Mouse (Mus musculus) embryonic fibroblast, embryonic 13.5 days (primary cell): Measurements from ENCODE around the gene Edc3. TPM values are rescaled to one million over a fixed set of nuclear protein-coding genes. Genes with fewer than 3 reads are reported as not detected.

Source experiments
- H3K27ac ChIP-seq: 2 replicates; pipeline ENCODE4 v1.5.1; 2012; ENCODE audit warnings: low read length, control low read depth, inconsistent platforms; ENCODE audit not compliant: insufficient read depth
- H3K4me1 ChIP-seq: 2 replicates; pipeline ENCODE4 v1.6.1; 2011; ENCODE audit warnings: low read length; ENCODE audit not compliant: control insufficient read depth, insufficient read depth
- H3K4me3 ChIP-seq: 2 replicates; pipeline ENCODE4 v1.5.1; 2011; ENCODE audit warnings: mild to moderate bottlenecking, control low read depth, low read length; ENCODE audit not compliant: insufficient read depth
- CTCF ChIP-seq: IDR thresholded peaks from 2 replicates; pipeline ENCODE4 v1.5.1; 2011; ENCODE audit warnings: mild to moderate bottlenecking, control low read depth, low read length, moderate library complexity, borderline replicate concordance; ENCODE audit not compliant: insufficient read depth
- POLR2A ChIP-seq: IDR thresholded peaks from 2 replicates; pipeline ENCODE4 v1.6.1; 2011; ENCODE audit warnings: low read depth, mild to moderate bottlenecking, control low read depth, low read length, moderate library complexity
- polyA plus RNA-seq: library from polyadenylated mRNA; stranded (reverse); fragments of >200 nt; gene quantifications from 2 replicates; pipeline ENCODE4 v1.2.4, GENCODE M21; 2011; ENCODE audit warnings: low read depth; ENCODE audit not compliant: missing spikeins, insufficient read length

Edc3 gene
- polyA plus RNA-seq, 1 experiment: 16.6 TPM

DNA sequence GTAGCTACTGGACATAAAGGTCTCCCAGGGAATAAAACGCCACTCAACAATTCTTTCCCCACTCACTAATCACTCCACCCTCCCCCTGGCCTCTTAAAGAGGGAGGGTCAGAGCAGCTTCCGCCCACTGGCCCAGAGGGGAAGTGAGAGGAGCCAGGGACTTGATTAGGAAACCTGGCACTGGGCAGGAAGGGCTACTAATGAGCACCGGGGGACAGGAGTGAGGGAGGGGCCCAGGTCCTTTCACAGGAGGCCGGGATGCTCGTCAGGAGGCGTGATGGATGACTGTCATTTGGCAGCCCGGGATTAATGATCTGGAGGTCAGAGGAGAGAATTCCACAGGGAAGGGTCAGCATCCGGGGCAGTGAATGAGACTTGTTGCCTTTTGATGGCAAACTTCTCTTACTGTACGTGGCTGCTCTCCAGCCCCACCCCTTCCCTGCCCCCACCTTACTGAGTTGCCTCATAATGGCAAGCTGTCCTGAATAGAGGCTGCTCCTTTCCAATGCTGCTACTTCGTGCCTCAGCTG, 90.4 kb downstream of the Edc3 start:
- Histone ChIP-seq H3K4me1 (no peaks in the 10 kb centered on the region), H3K27ac (no peak overlapping the region), H3K4me3 (no peak overlapping the region)
- TF ChIP-seq POLR2A (no peak), CTCF (no peak)

DNA sequence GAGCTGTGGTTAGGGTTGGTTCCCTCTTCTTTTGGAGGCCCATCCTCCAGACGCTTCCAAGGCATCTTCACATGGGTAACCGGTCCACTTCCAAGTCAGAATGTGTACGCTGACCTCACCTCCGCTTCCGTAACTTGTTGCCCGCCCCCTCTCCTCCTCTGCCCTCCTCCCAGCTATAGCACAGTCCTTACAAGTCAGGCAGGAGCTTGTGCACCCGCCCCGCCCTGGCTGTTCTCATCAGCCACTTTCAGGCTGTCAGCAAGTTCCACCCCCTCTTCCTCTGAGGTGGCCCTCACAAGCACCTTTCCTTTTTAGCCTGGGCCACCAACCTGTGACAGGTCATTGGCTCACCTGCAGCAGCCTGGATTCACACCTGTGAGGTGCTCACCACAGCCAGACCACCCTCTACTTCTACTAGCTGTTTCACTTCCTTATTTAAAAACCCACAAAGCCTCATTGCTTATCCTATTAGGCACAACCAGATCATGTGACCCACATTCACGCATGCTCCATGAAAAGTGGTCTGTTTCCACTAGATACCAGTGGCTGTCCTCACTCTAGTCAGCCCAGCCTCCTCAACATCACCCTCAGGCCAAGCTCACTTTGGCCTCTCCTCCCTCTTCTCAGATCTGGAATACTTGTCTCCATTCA, 92.1 kb downstream of the Edc3 start:
- Histone ChIP-seq H3K4me3 (no peak overlapping the region), H3K27ac (no peak overlapping the region), H3K4me1 (peaks cover 3% of the 10 kb centered on the region)
- TF ChIP-seq CTCF (no peak), POLR2A (no peak)

Other genes starting within 250 kb of the Edc3 start
- 23.7 and 26.1 TPM in 2 replicates for gene Scamp5, start 240.5 kb upstream of the Edc3 start, polyA plus RNA-seq
- 0.61 TPM in 1 of 2 replicates, not detected in the other for gene Rpp25, start 204.5 kb upstream of the Edc3 start, polyA plus RNA-seq
- 252 and 293 TPM in 2 replicates for gene Cox5a, start 187.3 kb upstream of the Edc3 start, polyA plus RNA-seq
- 12.6 and 13.0 TPM in 2 replicates for gene Fam219b, start 171.0 kb upstream of the Edc3 start, polyA plus RNA-seq
- gene Mpi, start 155.8 kb upstream of the Edc3 start, polyA plus RNA-seq: 32.2 and 35.6 TPM in 2 replicates
- 37.0 and 38.2 TPM in 2 replicates for gene Scamp2, start 147.6 kb upstream of the Edc3 start, polyA plus RNA-seq
- 17.6 and 19.4 TPM in 2 replicates for gene Ulk3, start 119.1 kb upstream of the Edc3 start, polyA plus RNA-seq
- gene Cplx3, start 102.3 kb upstream of the Edc3 start, polyA plus RNA-seq: not detected in 2 replicates
- gene Lman1l, start 87.8 kb upstream of the Edc3 start, polyA plus RNA-seq: not detected in 2 replicates
- gene Csk, start 54.9 kb upstream of the Edc3 start, polyA plus RNA-seq: 51.2 and 56.2 TPM in 2 replicates
- not detected in 2 replicates for gene Cyp1a2, start 24.8 kb upstream of the Edc3 start, polyA plus RNA-seq
- not detected in 2 replicates for gene Cyp1a1, start 20.6 kb upstream of the Edc3 start, polyA plus RNA-seq
- 46.4 and 54.8 TPM in 2 replicates for gene Clk3, start 57.3 kb downstream of the Edc3 start, polyA plus RNA-seq
- 4.2 and 4.5 TPM in 2 replicates for gene Arid3b, start 128.3 kb downstream of the Edc3 start, polyA plus RNA-seq
- gene Ubl7, start 202.4 kb downstream of the Edc3 start, polyA plus RNA-seq: 55.2 and 56.6 TPM in 2 replicates
- 6.5 and 17.5 TPM in 2 replicates for gene Sema7a, start 231.6 kb downstream of the Edc3 start, polyA plus RNA-seq